Mouse (Mus musculus) CH12.LX (cell line): ENCODE data around the gene Hoxb8. TPM values are rescaled to one million over a fixed set of nuclear protein-coding genes. Genes with fewer than 3 reads are reported as not detected.

Experiments used
- DNase-seq: peaks from one replicate; pipeline ENCODE4 v3.0.0-alpha.2; 2013; ENCODE audit errors: extremely low read depth
- H3K27ac ChIP-seq: 2 replicates; pipeline ENCODE4 v1.5.1; 2012; ENCODE audit warnings: low read depth, mild to moderate bottlenecking, control low read depth, moderate library complexity; ENCODE audit not compliant: insufficient read depth
- H3K27me3 ChIP-seq: replicated peaks from 2 replicates; pipeline ENCODE3; 2012; ENCODE audit warnings: inconsistent platforms
- H3K36me3 ChIP-seq, 2 experiments: replicated peaks in 1 of 2; 2 replicates each; pipeline versions ENCODE3 to v1.6.1; 2012; ENCODE audit warnings: inconsistent platforms in 1 of 2, low read length in 1 of 2, mild to moderate bottlenecking in 1 of 2, mixed read lengths in 1 of 2, moderate library complexity in 1 of 2; ENCODE audit not compliant: control insufficient read depth in 1 of 2, insufficient read depth in 1 of 2
- H3K4me1 ChIP-seq, 2 experiments: 2 replicates each; pipeline ENCODE4 v1.6.1; 2012; ENCODE audit warnings: inconsistent platforms in 1 of 2, moderate library complexity in 1 of 2; ENCODE audit not compliant: insufficient read depth in 2 of 2, control insufficient read depth in 1 of 2
- H3K4me2 ChIP-seq: 2 replicates; pipeline ENCODE4 v1.6.1; 2012; ENCODE audit warnings: low read depth, mild to moderate bottlenecking, control low read depth; ENCODE audit not compliant: poor library complexity, insufficient read depth, severe bottlenecking
- H3K4me3 ChIP-seq, 3 experiments: fragments of 150-350 bp in 1 of 3; sonication (generic) in 1 of 3; replicated peaks in 1 of 3; 2 replicates each; pipeline versions ENCODE3 to v1.5.1; 2011 to 2012; ENCODE audit warnings: low read depth in 2 of 3, low read length in 2 of 3, mild to moderate bottlenecking in 2 of 3, moderate library complexity in 2 of 3, control low read depth in 1 of 3, improper control_type of control experiment in 1 of 3, inconsistent platforms in 1 of 3, mixed read lengths in 1 of 3; ENCODE audit not compliant: poor library complexity in 1 of 3
- H3K79me2 ChIP-seq: replicated peaks from 2 replicates; pipeline ENCODE4 v1.6.1; 2012; ENCODE audit warnings: mild to moderate bottlenecking, moderate library complexity; ENCODE audit not compliant: control insufficient read depth, poor library complexity, insufficient read depth, severe bottlenecking; ENCODE audit errors: extremely low read depth
- H3K9ac ChIP-seq: 2 replicates; pipeline ENCODE4 v1.6.1; 2012; ENCODE audit warnings: low read depth, mild to moderate bottlenecking, control low read depth, moderate library complexity; ENCODE audit not compliant: insufficient read depth
- H3K9me3 ChIP-seq: replicated peaks from 2 replicates; pipeline ENCODE3; 2012; ENCODE audit warnings: low read length, inconsistent platforms, mixed read lengths
- CHD1 ChIP-seq: IDR thresholded peaks from 2 replicates; pipeline ENCODE4 v1.6.1; 2012; ENCODE audit warnings: low read depth, low read length, improper control_type of control experiment, inconsistent platforms
- CTCF ChIP-seq, 2 experiments: IDR thresholded peaks in 1 of 2; conservative IDR thresholded peaks in 1 of 2; 2 replicates each; pipeline ENCODE4 v1.5.1; 2011 to 2012; ENCODE audit warnings: low read depth in 2 of 2, low read length in 2 of 2, improper control_type of control experiment in 1 of 2, inconsistent platforms in 1 of 2, mild to moderate bottlenecking in 1 of 2, moderate library complexity in 1 of 2
- IRF4 ChIP-seq: IDR thresholded peaks from 2 replicates; pipeline ENCODE4 v1.6.1; 2014; ENCODE audit warnings: low read depth, mild to moderate bottlenecking, inconsistent platforms, low read length, improper control_type of control experiment
- JUN ChIP-seq: IDR thresholded peaks from 2 replicates; pipeline ENCODE4 v1.6.1; 2011; ENCODE audit warnings: low read depth, mild to moderate bottlenecking, low read length, improper control_type of control experiment, moderate library complexity; ENCODE audit not compliant: insufficient read depth
- KAT2A ChIP-seq: IDR thresholded peaks from 2 replicates; pipeline ENCODE4 v1.6.1; 2012; ENCODE audit warnings: low read length, improper control_type of control experiment, inconsistent platforms; ENCODE audit not compliant: insufficient replicate concordance
- MAFK ChIP-seq: IDR thresholded peaks from 2 replicates; pipeline ENCODE4 v1.6.1; 2011; ENCODE audit warnings: low read length, improper control_type of control experiment; ENCODE audit not compliant: insufficient replicate concordance
- NELFE ChIP-seq: IDR thresholded peaks from 2 replicates; pipeline ENCODE4 v1.6.1; 2011; ENCODE audit warnings: low read depth, low read length, improper control_type of control experiment
- NRF1 ChIP-seq: IDR thresholded peaks from 2 replicates; pipeline ENCODE4 v1.6.1; 2014; ENCODE audit warnings: low read depth, mild to moderate bottlenecking, inconsistent platforms, low read length, improper control_type of control experiment, moderate library complexity
- POLR2A ChIP-seq: IDR thresholded peaks from 2 replicates; pipeline ENCODE4 v1.6.1; 2011; ENCODE audit warnings: low read depth, mild to moderate bottlenecking, improper control_type of control experiment, low read length
- POLR2AphosphoS2 ChIP-seq: IDR thresholded peaks from 2 replicates; pipeline ENCODE4 v1.6.1; 2011; ENCODE audit warnings: low read depth, low read length, improper control_type of control experiment
- RAD21 ChIP-seq: IDR thresholded peaks from 2 replicates; pipeline ENCODE4 v1.6.1; 2011; ENCODE audit warnings: low read depth, mild to moderate bottlenecking, low read length, improper control_type of control experiment, moderate library complexity
- SMC3 ChIP-seq: IDR thresholded peaks from 2 replicates; pipeline ENCODE4 v1.6.1; 2011; ENCODE audit warnings: low read depth, low read length, improper control_type of control experiment
- TCF12 ChIP-seq: IDR thresholded peaks from 2 replicates; pipeline ENCODE4 v1.6.1; 2014; ENCODE audit warnings: low read depth, mild to moderate bottlenecking, inconsistent platforms, low read length, improper control_type of control experiment
- ZC3H11A ChIP-seq: IDR thresholded peaks from 2 replicates; pipeline ENCODE4 v1.6.1; 2012; ENCODE audit warnings: low read depth, mild to moderate bottlenecking, inconsistent platforms, low read length, improper control_type of control experiment
- ZMIZ1 ChIP-seq: IDR thresholded peaks from 2 replicates; pipeline ENCODE4 v1.6.1; 2012; ENCODE audit warnings: low read depth, mild to moderate bottlenecking, inconsistent platforms, low read length, improper control_type of control experiment
- dilution Hi-C: fragments of 300-500 bp; cut with MboI; formaldehyde crosslinking; loops from 2 replicates; pipeline ENCODE4 v1.14.3; 2020; ENCODE audit warnings: low sequenced_read_pairs; ENCODE audit not compliant: extremely low pct_unique_long_range_greater_than_20kb, extremely low pct_ligation_motif_present
- in situ Hi-C: fragments of 300-500 bp; cut with MboI; formaldehyde crosslinking; loops from 3 replicates; pipeline ENCODE4 v1.14.3; 2019; ENCODE audit warnings: low sequenced_read_pairs, low pct_ligation_motif_present, low pct_unique_long_range_greater_than_20kb, mixed read lengths
- polyA plus RNA-seq: library from polyadenylated mRNA; unstranded; fragments of >175 nt; gene quantifications from 2 replicates; pipeline ENCODE4 v1.2.1, GENCODE M21; 2012; ENCODE audit warnings: low read depth; ENCODE audit not compliant: insufficient read length
- total RNA-seq, 2 experiments: library from RNA; depleted of rRNA; stranded (reverse); fragments of 300-350 nt in 1 of 2; fragments of >200 nt in 1 of 2; gene quantifications; 2 replicates each; pipeline ENCODE4 v1.2.3; 2012 to 2014

Gene Hoxb8
- total RNA-seq (2012; rRNA removed) (not detected in 2 replicates), total RNA-seq (2014; rRNA removed) (not detected in 2 replicates), polyA plus RNA-seq (not detected in 2 replicates)

DNA sequence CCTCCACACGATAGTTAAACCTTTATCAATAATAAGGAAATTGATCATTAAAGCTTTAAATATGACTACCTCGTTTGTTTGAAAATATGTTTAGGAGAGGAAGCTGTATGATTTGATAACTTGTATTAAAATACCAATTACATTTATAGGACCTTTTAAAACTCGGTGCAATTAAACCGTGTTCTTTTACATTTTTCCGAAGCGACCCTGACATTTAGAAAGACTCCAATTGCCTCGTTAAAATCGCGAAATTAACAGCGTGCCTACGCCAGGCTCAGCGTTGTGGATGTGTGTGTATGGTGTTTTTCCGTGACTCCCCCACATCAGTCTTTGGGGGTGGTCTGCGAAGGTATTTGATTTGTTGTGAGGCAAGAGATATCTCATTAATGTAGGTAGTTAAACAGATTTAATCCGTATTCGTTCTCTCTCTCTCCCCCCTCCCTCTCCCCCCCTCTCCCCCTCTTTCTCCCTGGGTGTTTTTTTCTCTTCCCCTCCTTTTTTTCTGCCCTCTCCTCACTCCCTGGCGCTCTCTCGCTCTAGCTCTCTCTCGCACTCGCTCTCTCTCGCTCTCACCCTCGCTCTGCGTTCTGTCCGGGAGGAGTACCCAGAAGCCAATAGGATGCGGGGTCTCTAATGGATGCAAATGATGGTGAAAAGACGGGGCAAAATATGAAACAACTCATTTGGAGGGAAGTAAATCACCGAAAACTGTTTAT, at the start of gene Hoxb8:
Gene Hoxb8, plus strand, starts transcription at position 51 of the 716 bp plus-strand sequence.
- Histone ChIP-seq H3K36me3 (no peaks in the 10 kb centered on the region), H3K27me3 (peaks cover 93% of the 10 kb centered on the region), H3K9me3 (peaks cover 14% of the 10 kb centered on the region), H3K9ac (no peak within 1 kb of the TSS), H3K4me3 (no peak within 1 kb of the TSS), H3K4me2 (peak within 1 kb of the TSS; percentile 91), H3K27ac (no peak within 1 kb of the TSS), H3K79me2 (no peaks in the 10 kb centered on the region), H3K4me1 (peaks cover 3 to 8% of the 10 kb centered on the region in 2 experiments; a peak in 3 of 4 replicates)
- TF ChIP-seq RAD21 (no peak), CHD1 (no peak), KAT2A (no peak), POLR2AphosphoS2 (no peak), NRF1 (no peak), ZMIZ1 (no peak), JUN (no peak)
- dilution Hi-C loops (no loop called here), in situ Hi-C loops (no loop called here)
- no peak for DNase-seq

DNA sequence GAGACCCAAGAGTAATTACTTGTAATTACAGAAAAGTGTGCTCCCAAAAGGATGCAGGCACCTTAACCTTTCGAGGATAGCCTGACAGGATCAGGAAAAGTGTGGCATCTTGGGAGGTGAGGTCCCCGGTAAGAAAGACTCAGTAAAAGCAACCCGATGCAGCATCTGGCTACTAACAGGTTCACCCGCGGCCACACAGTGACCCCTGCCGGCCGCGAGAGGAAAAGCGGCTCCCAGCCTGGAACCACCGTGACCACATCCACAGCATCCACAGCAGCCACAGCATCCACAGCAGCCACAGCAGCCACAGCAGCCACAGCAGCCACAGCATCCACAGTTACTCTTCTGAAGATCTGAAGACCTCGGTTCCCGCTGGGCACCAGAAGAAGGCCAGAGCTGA, 46.8 kb upstream of the Hoxb8 start:
- H3K4me2 ChIP-seq, result no peak overlapping the region; the same call in 1 of the 2 replicates
- H3K4me3 ChIP-seq, result no peak overlapping the region
- peaks cover 2% of the 10 kb centered on the region in 2 experiments; a peak in 1 of 4 replicates for H3K4me1 ChIP-seq
- no peak overlapping the region for H3K27ac ChIP-seq
- TF ChIP-seq RAD21, result peak; percentile 86
- TF ChIP-seq ZC3H11A, result peak; percentile 74
- peak; percentile 48; the same call in 1 of the 2 replicates for TF ChIP-seq IRF4
- no peak for TF ChIP-seq MAFK
- TF ChIP-seq SMC3, result peak; percentile 97
- 0 out of 2 replicates have a peak, but pooled peaks have one; percentile 18 for TF ChIP-seq TCF12
- peak; percentile 60 to 94 for TF ChIP-seq CTCF (conservative IDR thresholded peaks at IDR 0.05 in 1 of 2, IDR thresholded peaks at IDR 0.05 in 1 of 2; ENCODE audit: low read depth in 2 of 2, low read length in 2 of 2)
- peak; percentile 52; the same call in 1 of the 2 replicates for TF ChIP-seq NELFE
- TF ChIP-seq POLR2A, result no peak
- H3K79me2 ChIP-seq, result no peaks in the 10 kb centered on the region
- H3K36me3 ChIP-seq, result no peaks in the 10 kb centered on the region
- H3K9ac ChIP-seq, result no peak overlapping the region
- dilution Hi-C loops, result no loop called here
- in situ Hi-C loops, result loop anchor here (5.0 kb wide), 2 partner anchors 93 to 143 kb away; no protein-coding TSS in a partner anchor
- H3K9me3 ChIP-seq, result no peaks in the 10 kb centered on the region
- H3K27me3 ChIP-seq, result peaks cover 67% of the 10 kb centered on the region
- DNase-seq, result peak; percentile 57
